Mouse (Mus musculus): ENCODE results near the gene Ttc9b.

DNA sequence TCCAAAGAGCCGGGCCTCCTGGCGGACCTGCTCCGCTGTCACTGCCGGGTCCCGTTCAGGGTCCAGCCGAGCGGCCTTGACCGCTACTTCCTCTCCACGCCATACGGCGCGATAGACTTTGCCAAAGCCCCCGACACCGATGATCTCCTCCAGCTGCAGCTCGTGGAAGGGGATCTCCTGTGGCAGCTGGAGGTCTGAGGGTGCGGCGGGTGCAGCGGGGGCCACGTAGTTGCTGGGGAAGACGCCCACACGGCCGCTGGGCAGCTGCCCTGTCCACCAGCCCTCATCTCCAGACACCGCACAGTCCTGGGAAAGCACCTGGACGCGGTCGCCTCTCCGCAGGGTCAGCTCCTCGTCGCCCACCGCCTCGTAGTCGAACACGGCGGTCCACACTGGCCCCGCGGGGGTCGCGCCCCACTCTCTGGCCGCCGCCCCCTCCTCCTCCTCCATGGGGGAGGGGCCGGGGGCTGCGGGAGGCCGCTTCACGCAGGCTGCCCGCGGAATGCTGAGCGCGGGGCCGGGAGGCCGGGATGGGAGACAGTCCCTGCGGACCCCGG lies 19.9 kb downstream of the Ttc9b start:
- TF ChIP-seq CTCF (IDR thresholded peaks at IDR 0.05; ENCODE audit: low read depth), result no peak
- no peak for TF ChIP-seq EP300 (optimal IDR thresholded peaks at IDR 0.05)

Data from stomach, postnatal 0 days (tissue).